Mouse (Mus musculus): Measurements from ENCODE around the gene Aspscr1.

DNA sequence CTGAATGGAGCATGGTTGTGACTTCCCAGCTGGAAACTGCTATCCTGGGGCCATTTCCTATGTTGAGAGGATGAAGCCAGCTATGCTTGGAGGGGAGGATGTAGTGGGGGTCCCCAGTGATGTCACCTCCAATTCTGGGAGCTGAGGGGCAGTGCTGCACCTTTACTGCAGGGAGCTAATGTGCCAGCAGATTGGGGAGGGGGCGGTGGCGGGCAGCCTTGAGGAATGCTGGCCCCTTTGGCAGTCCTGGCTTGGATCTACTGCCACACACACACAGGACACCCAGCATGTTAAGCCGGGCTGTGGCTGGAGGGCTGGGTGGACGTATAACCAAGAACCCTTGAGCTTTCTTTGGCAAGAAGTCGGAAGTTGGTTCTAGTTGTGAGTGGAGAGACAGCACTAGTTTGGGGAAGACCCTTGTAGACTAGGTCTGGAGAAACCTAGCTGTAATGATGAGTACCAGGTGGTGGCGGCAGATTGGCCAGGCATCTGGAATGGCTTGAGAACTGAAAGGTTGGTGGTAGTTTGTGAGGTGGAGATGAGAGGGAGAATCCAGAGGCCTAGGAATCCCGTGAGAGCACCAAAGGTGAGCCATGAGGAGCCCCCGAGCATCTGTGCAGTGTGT lies 39.3 kb downstream of the Aspscr1 start:
- no peak for TF ChIP-seq POLR2A (IDR thresholded peaks at IDR 0.05; ENCODE audit: control insufficient read depth, low read depth, low read length)
- TF ChIP-seq CTCF (IDR thresholded peaks at IDR 0.05; ENCODE audit: control insufficient read depth, insufficient read depth, insufficient replicate concordance, low read depth, low read length), result no peak

All from testis, adult 2 months (tissue).